Comparison of ENCODE assay signal across 12 mouse cellular contexts in the genomic region with DNA sequence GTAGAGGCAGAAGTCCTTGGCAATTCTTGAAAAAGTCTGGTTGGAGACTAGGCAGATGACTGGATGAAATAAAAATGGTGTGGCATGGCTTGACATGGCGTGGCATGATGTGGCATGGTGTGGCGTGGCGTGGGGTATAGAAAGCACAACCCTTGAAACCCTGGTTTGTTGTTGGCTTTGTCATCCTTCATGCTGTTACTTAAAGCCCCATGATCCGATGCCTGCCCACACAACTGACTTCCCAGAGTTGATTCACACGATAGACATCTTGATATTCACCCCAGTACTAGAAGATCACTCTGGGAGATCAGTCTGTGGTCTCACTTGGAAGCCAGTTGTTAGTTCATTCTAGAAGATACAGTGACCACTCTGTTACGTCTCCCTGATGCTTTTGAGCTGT. TPM values are rescaled to one million over a fixed set of nuclear protein-coding genes. Genes with fewer than 3 reads are reported as not detected.
"Had no signal": no experiment of that assay in that cellular context is flagged by ENCODE, and none has a peak within 500 bp of the region (broad histone marks: within the 10 kb centered on the region; RNA-seq: fewer than 3 reads in every experiment).

No protein-coding gene starts in this region.

- ATAC-seq: liver, embryonic 12.5 days; midbrain, embryonic 13.5 days had no signal

- H3K27ac ChIP-seq: limb, embryonic 15.5 days; liver, embryonic 12.5 days; midbrain, embryonic 13.5 days; neural tube, embryonic 13.5 days had no signal

- H3K4me2 ChIP-seq: limb, embryonic 15.5 days; liver, embryonic 12.5 days; midbrain, embryonic 13.5 days; neural tube, embryonic 13.5 days had no signal

- H3K9ac ChIP-seq: limb, embryonic 15.5 days; liver, embryonic 12.5 days; midbrain, embryonic 13.5 days; neural tube, embryonic 13.5 days had no signal

- H3K36me3 ChIP-seq: limb, embryonic 15.5 days; liver, embryonic 12.5 days; midbrain, embryonic 13.5 days; neural tube, embryonic 13.5 days had no signal

- H3K4me1 ChIP-seq: limb, embryonic 15.5 days; midbrain, embryonic 13.5 days; neural tube, embryonic 13.5 days had no signal

- DNase-seq: kidney, adult 8-10 months; kidney, postnatal 25 days; layer of hippocampus, adult 9-11 months; layer of hippocampus, postnatal 36 days; lung, postnatal 4 days; right cerebral cortex, postnatal 14 days; thymus, postnatal 36 days had no signal

- H3K9me3 ChIP-seq: limb, embryonic 15.5 days; liver, embryonic 12.5 days; midbrain, embryonic 13.5 days; neural tube, embryonic 13.5 days had no signal

- H3K27me3 ChIP-seq: limb, embryonic 15.5 days; liver, embryonic 12.5 days; midbrain, embryonic 13.5 days; neural tube, embryonic 13.5 days had no signal

- H3K4me3 ChIP-seq: limb, embryonic 15.5 days; liver, embryonic 12.5 days; midbrain, embryonic 13.5 days; neural tube, embryonic 13.5 days had no signal

RNA-seq across cellular contexts. Expression of a gene that starts 16.2 kb away (rescaled TPM):
- total RNA-seq: layer of hippocampus, adult 18-20 months; layer of hippocampus, postnatal 36 days had no signal
- polyA plus RNA-seq: limb, embryonic 15.5 days; neural tube, embryonic 13.5 days had no signal
